Mouse (Mus musculus): ENCODE measurements around the gene BC051142. TPM values are rescaled to one million over a fixed set of nuclear protein-coding genes. Genes with fewer than 3 reads are reported as not detected.

BC051142 gene
- polyA plus RNA-seq, 1 experiment from 2014 or later: 1.4 TPM

GRCm38 (mm10) chr17:34379451-34379850, 19.2 kb upstream of the BC051142 start:
- no peak overlapping the region for H3K27ac ChIP-seq (replicated peaks)
- WGBS: 89% methylated on average over 7 of the region's 7 CpGs
- no peak overlapping the region for H3K4me3 ChIP-seq
- H3K27me3 ChIP-seq (replicated peaks; ENCODE audit: low read depth, poor library complexity, severe bottlenecking): no peaks in the 10 kb centered on the region; the same call in 1 of the 2 replicates
- no peak for DNase-seq (ENCODE audit: low spot score)
- H3K4me1 ChIP-seq: no peaks in the 10 kb centered on the region
- no peaks in the 10 kb centered on the region for H3K9me3 ChIP-seq
- H3K36me3 ChIP-seq (replicated peaks): no peaks in the 10 kb centered on the region

- H3K9me3 ChIP-seq: no peaks in the 10 kb centered on the region
- no peak overlapping the region for H3K27ac ChIP-seq (replicated peaks)
- H3K4me3 ChIP-seq: no peak overlapping the region
- H3K4me1 ChIP-seq: no peaks in the 10 kb centered on the region
- no peak for DNase-seq (ENCODE audit: low spot score)
- no peaks in the 10 kb centered on the region for H3K36me3 ChIP-seq (replicated peaks)
- 77% methylated on average over 11 of the region's 11 CpGs for WGBS
- H3K27me3 ChIP-seq (replicated peaks; ENCODE audit: low read depth, poor library complexity, severe bottlenecking): no peaks in the 10 kb centered on the region; the same call in 1 of the 2 replicates
These were observed 16.7 kb upstream of the BC051142 start for GRCm38 (mm10) chr17:34381876-34382275.

GRCm38 (mm10) chr17:34383212-34383611, 15.4 kb upstream of the BC051142 start:
- Histone ChIP-seq H3K4me3 (no peak overlapping the region), H3K36me3 (replicated peaks) (no peaks in the 10 kb centered on the region), H3K4me1 (no peaks in the 10 kb centered on the region), H3K27ac (replicated peaks) (no peak overlapping the region), H3K27me3 (replicated peaks; ENCODE audit: low read depth, poor library complexity, severe bottlenecking) (no peaks in the 10 kb centered on the region; the same call in 1 of the 2 replicates), H3K9me3 (no peaks in the 10 kb centered on the region)
- 75% methylated on average over 7 of the region's 7 CpGs for WGBS
- peak; percentile 12 for DNase-seq (ENCODE audit: low spot score)

GRCm38 (mm10) chr17:34384699-34385098, 13.9 kb upstream of the BC051142 start:
- H3K4me1 ChIP-seq: no peaks in the 10 kb centered on the region
- no peak overlapping the region for H3K27ac ChIP-seq (replicated peaks)
- 77% methylated on average over 3 of the region's 3 CpGs for WGBS
- no peak overlapping the region for H3K4me3 ChIP-seq
- 0 out of 2 replicates have a peak, but pooled peaks cover 4% of the 10 kb centered on the region for H3K27me3 ChIP-seq (replicated peaks; ENCODE audit: low read depth, poor library complexity, severe bottlenecking)
- no peak for DNase-seq (ENCODE audit: low spot score)
- no peaks in the 10 kb centered on the region for H3K36me3 ChIP-seq (replicated peaks)
- no peaks in the 10 kb centered on the region for H3K9me3 ChIP-seq

- no peak overlapping the region for H3K27ac ChIP-seq (replicated peaks)
- no peaks in the 10 kb centered on the region for H3K9me3 ChIP-seq
- WGBS: 78% methylated on average over 2 of the region's 2 CpGs
- no peak overlapping the region for H3K4me3 ChIP-seq
- H3K27me3 ChIP-seq (replicated peaks; ENCODE audit: low read depth, poor library complexity, severe bottlenecking): peaks cover 12% of the 10 kb centered on the region
- H3K4me1 ChIP-seq: no peaks in the 10 kb centered on the region
- DNase-seq (ENCODE audit: low spot score): no peak
- no peaks in the 10 kb centered on the region for H3K36me3 ChIP-seq (replicated peaks)
These were observed 12.0 kb upstream of the BC051142 start for GRCm38 (mm10) chr17:34386656-34387055.

GRCm38 (mm10) chr17:34388513-34388912, 10.1 kb upstream of the BC051142 start:
- Histone ChIP-seq H3K27ac (replicated peaks) (no peak overlapping the region), H3K4me3 (no peak overlapping the region), H3K4me1 (peaks cover 6% of the 10 kb centered on the region; the same call in 1 of the 2 replicates), H3K9me3 (no peaks in the 10 kb centered on the region), H3K27me3 (replicated peaks; ENCODE audit: low read depth, poor library complexity, severe bottlenecking) (peaks cover 24% of the 10 kb centered on the region), H3K36me3 (replicated peaks) (no peaks in the 10 kb centered on the region)
- WGBS: 38% methylated on average over 4 of the region's 4 CpGs
- peak; percentile 33 for DNase-seq (ENCODE audit: low spot score)

- 0 out of 2 replicates have a peak, but pooled peaks cover 2% of the 10 kb centered on the region for H3K9me3 ChIP-seq
- DNase-seq (ENCODE audit: low spot score): no peak
- H3K4me3 ChIP-seq: peak overlapping the region; percentile 54
- H3K36me3 ChIP-seq (replicated peaks): no peaks in the 10 kb centered on the region
- peaks cover 6% of the 10 kb centered on the region; the same call in 1 of the 2 replicates for H3K4me1 ChIP-seq
- H3K27ac ChIP-seq (replicated peaks): no peak overlapping the region
- peaks cover 24% of the 10 kb centered on the region for H3K27me3 ChIP-seq (replicated peaks; ENCODE audit: low read depth, poor library complexity, severe bottlenecking)
- WGBS: 71% methylated on average over 7 of the region's 7 CpGs
These were observed 7.1 kb upstream of the BC051142 start for GRCm38 (mm10) chr17:34391507-34391906.

GRCm38 (mm10) chr17:34392321-34392720, 6.3 kb upstream of the BC051142 start:
- Histone ChIP-seq H3K27ac (replicated peaks) (no peak overlapping the region), H3K9me3 (0 out of 2 replicates have a peak, but pooled peaks cover 2% of the 10 kb centered on the region), H3K36me3 (replicated peaks) (no peaks in the 10 kb centered on the region), H3K27me3 (replicated peaks; ENCODE audit: low read depth, poor library complexity, severe bottlenecking) (peaks cover 24% of the 10 kb centered on the region), H3K4me3 (peak overlapping the region; percentile 54), H3K4me1 (peaks cover 6% of the 10 kb centered on the region; the same call in 1 of the 2 replicates)
- peak; percentile 67 for DNase-seq (ENCODE audit: low spot score)
- WGBS: 5% methylated on average over 24 of the region's 24 CpGs

GRCm38 (mm10) chr17:34397357-34397756, 1.3 kb upstream of the BC051142 start:
- no peaks in the 10 kb centered on the region for H3K36me3 ChIP-seq (replicated peaks)
- 0 out of 2 replicates have a peak, but pooled peaks cover 2% of the 10 kb centered on the region for H3K9me3 ChIP-seq
- H3K4me3 ChIP-seq: no peak overlapping the region
- no peak overlapping the region for H3K27ac ChIP-seq (replicated peaks)
- H3K27me3 ChIP-seq (replicated peaks; ENCODE audit: low read depth, poor library complexity, severe bottlenecking): peaks cover 16% of the 10 kb centered on the region
- DNase-seq (ENCODE audit: low spot score): no peak
- 71% methylated on average over 5 of the region's 5 CpGs for WGBS
- H3K4me1 ChIP-seq: peaks cover 5% of the 10 kb centered on the region

GRCm38 (mm10) chr17:34398058-34398710, 436 bp upstream of the BC051142 start:
- 11% methylated on average over 9 of the region's 9 CpGs for WGBS
- Histone ChIP-seq H3K36me3 (replicated peaks) (no peaks in the 10 kb centered on the region), H3K27me3 (replicated peaks; ENCODE audit: low read depth, poor library complexity, severe bottlenecking) (peaks cover 12% of the 10 kb centered on the region), H3K4me3 (peak overlapping the region; percentile 71), H3K27ac (replicated peaks) (peak overlapping the region; percentile 93; the same call in 1 of the 2 replicates), H3K9me3 (0 out of 2 replicates have a peak, but pooled peaks cover 2% of the 10 kb centered on the region), H3K4me1 (peaks cover 5% of the 10 kb centered on the region; the same call in 1 of the 2 replicates)
- peak; percentile 37 for DNase-seq (ENCODE audit: low spot score)

- WGBS: 50% methylated on average over 4 of the region's 4 CpGs
- Histone ChIP-seq H3K9me3 (no peaks in the 10 kb centered on the region), H3K27me3 (replicated peaks; ENCODE audit: low read depth, poor library complexity, severe bottlenecking) (peaks cover 11% of the 10 kb centered on the region), H3K36me3 (replicated peaks) (no peaks in the 10 kb centered on the region), H3K27ac (replicated peaks) (peak overlapping the region; percentile 93), H3K4me1 (peaks cover 5% of the 10 kb centered on the region; the same call in 1 of the 2 replicates), H3K4me3 (peak overlapping the region; percentile 71)
- DNase-seq (ENCODE audit: low spot score): no peak
These were observed 735 bp downstream of the BC051142 start for GRCm38 (mm10) chr17:34399394-34399715.

- WGBS: 26% methylated on average over 6 of the region's 6 CpGs
- 0 out of 2 replicates have a peak, but pooled peaks cover 12% of the 10 kb centered on the region for H3K27me3 ChIP-seq (replicated peaks; ENCODE audit: low read depth, poor library complexity, severe bottlenecking)
- H3K4me3 ChIP-seq: no peak overlapping the region
- no peaks in the 10 kb centered on the region for H3K36me3 ChIP-seq (replicated peaks)
- H3K9me3 ChIP-seq: no peaks in the 10 kb centered on the region
- no peaks in the 10 kb centered on the region for H3K4me1 ChIP-seq
- H3K27ac ChIP-seq (replicated peaks): no peak overlapping the region
- DNase-seq (ENCODE audit: low spot score): peak; percentile 68
These were observed 12.5 kb downstream of the BC051142 start for GRCm38 (mm10) chr17:34411117-34411516.

- Histone ChIP-seq H3K9me3 (no peaks in the 10 kb centered on the region), H3K4me3 (no peak overlapping the region), H3K27me3 (replicated peaks; ENCODE audit: low read depth, poor library complexity, severe bottlenecking) (no peaks in the 10 kb centered on the region), H3K36me3 (replicated peaks) (no peaks in the 10 kb centered on the region), H3K4me1 (no peaks in the 10 kb centered on the region), H3K27ac (replicated peaks) (no peak overlapping the region)
- 74% methylated on average over 7 of the region's 7 CpGs for WGBS
- no peak for DNase-seq (ENCODE audit: low spot score)
These were observed 21.4 kb downstream of the BC051142 start for GRCm38 (mm10) chr17:34420014-34420413.
